Mouse (Mus musculus): ENCODE results near the gene Gtf2e1.
A peak's percentile ranks its signal among the peaks of the same experiment; 100 is the strongest.

Gtf2e1 gene

DNA sequence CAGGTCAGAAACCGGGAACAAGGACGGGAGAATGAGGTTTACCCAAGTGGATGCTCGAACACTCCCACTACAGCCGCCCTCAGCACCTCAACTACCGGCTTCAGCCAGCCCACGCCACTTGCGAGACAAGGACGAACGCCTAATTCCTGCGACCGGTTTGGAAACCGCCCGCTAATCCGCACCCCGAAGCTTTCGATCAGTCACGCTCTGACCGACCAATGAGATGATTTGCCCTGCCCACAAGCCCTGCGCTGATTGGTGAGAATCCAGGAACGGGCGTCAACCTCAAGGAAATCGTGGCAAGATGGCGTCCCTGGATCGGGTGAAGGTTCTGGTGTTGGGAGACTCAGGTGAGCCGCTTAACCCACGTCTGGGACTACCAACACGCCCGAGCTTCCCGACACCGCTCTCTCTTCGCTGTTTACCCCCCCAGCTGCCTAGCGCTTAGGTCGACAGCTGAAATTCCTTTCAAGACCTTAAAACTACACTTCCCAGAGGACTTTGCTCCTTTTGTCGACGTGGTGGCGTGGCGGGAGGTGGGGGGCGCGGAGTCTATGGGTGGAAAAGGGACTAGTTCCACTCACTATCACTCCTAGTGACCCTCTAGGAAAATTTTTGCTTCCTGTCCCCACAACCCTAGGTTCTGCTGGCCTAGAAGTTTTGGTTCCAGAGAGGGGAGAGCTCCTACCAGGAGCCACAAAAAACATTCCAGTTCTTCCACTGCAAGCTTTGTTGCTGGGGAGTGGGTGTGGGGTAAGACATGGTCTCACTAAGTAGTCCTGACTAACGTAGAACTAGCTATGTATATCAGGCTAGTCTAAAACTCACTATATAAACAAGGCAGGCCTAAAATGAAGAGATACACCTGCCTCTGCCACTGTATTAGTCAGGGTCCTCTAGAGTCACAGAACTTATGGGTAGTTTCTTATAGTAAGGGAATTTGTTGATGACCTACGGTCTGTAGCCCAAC lies at the start of gene Gtf2e1, which contains the start of gene Rabl3:
Gene Gtf2e1, minus strand, starts transcription at position 179 of the 970 bp plus-strand sequence.
Gene Rabl3, plus strand, starts transcription at position 275 of the 970 bp plus-strand sequence.
- peak; percentile 88 to 92 for DNase-seq (ENCODE audit: low spot score in 2 of 2)

DNA sequence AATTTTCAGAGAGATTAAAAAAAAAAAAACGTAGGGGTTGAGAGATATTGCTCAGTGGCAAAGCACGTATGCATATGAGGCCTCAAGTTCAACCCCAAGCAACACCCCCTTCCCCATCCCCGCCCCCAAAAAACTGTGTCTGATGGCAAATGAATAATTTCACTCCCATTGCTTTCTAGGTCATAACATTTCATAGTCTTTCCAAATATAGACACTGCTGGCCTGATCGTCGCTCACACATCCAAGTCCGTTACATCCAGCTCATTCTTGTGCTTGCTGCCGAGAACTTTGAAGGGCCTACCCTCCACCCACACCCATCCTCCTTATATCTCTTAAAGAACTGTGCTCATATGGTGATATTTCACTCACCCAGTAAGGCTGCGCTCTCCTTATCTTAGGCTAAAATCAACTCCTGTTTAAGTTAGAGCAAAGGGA lies 45.6 kb upstream of the Gtf2e1 start:
- no peak for DNase-seq (ENCODE audit: low spot score in 2 of 2)

DNA sequence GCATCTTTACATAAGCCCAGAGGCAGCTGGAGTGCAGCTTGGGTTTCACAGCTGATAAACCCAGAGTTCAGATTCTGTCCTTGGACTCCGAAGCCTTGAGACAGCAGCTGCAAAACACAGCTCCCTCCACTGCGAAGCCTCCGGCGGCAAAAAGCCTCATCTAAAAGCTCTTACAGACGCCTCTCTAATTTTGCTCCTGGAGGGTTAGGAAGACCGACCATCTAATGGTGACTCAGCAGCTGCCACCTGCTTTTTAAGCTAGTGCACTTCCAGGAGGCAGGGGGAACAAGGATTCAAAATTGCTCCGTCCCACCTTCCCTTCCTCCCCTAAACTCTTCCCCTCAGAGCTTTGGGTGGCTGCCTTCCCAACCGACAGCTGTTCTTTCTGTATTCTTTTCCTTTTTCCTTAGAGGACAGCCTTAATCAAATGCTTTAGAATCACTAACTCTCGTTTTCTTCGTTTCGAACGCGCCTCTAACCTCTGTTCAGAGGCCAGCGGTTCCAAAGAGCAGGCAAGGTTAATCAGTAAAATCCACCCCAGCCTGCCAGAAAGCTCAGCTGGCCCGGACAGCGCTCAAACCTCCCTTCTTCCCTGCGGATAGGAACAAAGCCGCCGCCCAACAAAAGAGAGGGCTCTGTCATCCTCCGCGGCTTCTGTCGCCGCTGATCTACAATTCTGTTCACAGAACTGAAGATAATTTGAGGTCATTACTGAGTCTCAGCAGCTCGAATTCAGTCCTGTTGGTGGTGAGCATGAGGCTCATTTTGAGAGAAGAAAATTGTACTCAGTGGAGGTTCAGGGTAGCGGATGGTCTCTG lies 44.8 kb upstream of the Gtf2e1 start:
- no peak for DNase-seq (ENCODE audit: low spot score in 2 of 2)

DNA sequence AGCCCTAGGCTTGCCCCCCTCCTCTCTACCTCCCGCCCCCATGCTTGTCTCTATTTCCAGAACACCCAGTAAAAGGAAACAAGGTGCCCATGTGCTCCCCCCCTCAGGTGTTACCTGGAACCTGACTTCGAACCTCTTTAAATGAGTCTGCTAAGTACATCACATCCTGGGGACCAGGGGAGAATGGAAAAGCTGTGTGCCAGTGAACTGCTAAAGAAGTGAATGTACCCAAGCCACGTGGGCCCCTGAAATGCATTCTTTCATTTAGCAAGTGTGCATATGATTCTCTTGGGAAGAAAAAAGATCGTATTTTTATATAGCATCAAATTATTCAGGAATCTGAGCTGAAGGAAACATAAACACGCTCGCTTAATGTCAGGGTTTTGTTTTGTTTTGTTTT lies 44.2 kb upstream of the Gtf2e1 start:
- DNase-seq (ENCODE audit: low spot score in 2 of 2) = no peak

DNA sequence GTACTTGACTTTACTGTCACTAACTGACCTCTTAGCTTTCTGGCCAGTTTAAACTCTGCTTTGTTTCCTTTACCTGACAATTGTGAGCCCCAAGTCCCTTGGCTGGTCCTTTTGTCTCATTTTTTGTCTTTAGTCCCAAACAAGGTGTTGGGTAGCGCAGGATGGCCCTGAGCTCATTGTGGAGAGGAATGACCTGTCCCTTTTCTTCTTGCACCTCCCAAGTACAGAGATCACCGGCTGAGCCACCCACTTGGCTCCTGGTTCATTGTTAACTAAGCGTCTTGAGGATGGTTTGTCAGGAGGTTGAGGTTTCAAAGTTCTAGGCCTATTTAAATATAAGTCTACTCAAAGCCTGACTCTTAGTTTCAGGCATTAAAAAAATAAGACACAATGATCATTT lies 43.7 kb upstream of the Gtf2e1 start:
- no peak for DNase-seq (ENCODE audit: low spot score in 2 of 2)

DNA sequence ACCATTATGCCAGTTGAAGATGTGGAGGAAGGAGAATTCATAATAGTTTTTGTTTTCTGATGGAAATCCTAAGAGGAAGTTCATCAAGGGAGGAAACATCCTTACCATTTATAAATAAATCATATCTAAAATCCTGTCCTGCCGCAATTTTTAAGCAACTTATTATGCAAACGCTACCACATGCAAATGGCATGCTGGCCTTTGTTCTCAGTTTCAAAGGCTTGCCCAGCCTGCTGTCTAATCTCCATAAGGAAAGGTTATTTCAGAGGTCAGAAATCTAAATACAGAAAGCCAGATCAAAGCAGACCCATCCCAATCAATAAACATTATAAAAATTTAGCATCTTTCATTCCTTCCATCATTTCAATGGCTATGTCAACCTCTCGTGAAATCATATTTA lies 42.3 kb upstream of the Gtf2e1 start:
- DNase-seq (ENCODE audit: low spot score in 2 of 2) = no peak

DNA sequence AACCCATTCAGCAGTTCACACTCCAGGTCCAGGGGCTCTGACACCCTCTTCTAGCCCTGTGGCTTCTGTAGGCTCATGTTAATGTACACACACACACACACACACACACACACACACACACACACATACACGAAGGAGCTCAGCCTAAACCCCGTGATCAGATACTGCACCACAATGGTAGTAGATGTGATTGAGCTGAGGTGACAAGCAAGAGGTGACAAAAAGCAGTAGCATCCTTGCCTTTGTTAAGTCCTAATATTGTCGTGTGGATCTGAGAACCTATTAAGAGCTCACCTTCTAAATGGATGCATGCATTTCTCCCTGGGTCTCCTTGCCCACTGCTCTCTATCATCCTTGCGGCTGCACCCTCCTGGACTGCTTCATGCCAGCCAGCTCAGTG lies 41.1 kb upstream of the Gtf2e1 start:
- DNase-seq (ENCODE audit: low spot score in 2 of 2) = no peak

DNA sequence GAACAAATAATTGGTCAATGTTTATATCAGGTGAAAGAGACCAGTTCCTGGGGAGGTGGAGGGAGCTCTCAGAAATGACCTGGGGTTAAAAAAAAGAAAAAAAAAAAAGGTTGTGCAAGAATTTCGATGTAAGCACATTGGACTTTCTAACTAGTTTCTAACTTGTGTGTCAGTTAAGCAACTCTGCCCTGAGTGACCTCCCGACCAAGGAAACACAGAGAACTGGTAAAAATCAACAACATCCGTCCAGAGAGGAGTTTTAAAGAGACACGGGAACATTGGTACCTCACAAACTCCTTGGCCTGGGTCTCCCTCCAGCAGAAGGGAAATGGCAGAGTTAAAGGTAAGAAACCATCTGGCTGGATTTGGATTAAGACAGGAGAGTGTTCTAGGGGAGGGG lies 40.4 kb upstream of the Gtf2e1 start, which contains the start of gene Hgd:
Gene Hgd, plus strand, starts transcription at position 160 of the 400 bp plus-strand sequence.
- no peak for DNase-seq (ENCODE audit: low spot score in 2 of 2)

DNA sequence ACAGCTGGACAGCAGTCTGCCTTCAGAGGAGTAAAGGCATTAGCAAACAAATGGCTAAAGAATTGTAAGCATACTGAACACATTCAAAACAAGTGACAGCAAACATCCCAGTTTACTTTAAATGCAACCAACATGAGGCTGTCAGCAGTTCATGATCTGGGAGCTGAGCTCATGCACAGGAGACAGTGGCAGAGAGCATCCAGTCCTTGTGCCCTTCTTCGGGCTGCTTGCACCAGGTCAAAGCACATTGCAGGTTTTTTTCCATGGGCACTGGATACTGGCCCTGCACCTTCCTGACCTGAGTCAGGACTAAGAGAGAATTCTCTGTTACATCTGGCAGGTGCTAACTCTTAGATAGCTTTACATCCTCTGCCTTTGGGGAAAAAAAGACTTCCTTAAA lies 40.0 kb upstream of the Gtf2e1 start:
- DNase-seq (ENCODE audit: low spot score in 2 of 2) = no peak

DNA sequence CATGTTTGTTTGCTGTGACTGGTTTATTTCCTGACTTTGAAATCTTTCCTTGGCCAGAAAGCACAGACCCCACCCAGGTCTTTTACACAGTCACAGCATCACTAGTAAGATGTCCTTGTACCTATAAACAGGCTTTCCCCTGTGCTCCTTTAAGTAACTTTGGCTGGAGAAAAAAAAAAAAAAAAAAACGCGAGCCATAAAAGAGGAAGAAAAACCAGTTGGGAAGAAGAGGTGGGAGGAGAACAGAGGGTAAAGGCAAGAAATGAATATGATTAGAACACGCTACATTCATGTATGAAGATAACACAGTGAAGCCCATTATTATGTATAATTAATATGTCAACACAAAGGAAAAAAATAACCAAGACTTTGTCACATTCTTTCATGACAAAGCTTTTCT lies 35.7 kb upstream of the Gtf2e1 start:
- no peak for DNase-seq (ENCODE audit: low spot score in 2 of 2)

DNA sequence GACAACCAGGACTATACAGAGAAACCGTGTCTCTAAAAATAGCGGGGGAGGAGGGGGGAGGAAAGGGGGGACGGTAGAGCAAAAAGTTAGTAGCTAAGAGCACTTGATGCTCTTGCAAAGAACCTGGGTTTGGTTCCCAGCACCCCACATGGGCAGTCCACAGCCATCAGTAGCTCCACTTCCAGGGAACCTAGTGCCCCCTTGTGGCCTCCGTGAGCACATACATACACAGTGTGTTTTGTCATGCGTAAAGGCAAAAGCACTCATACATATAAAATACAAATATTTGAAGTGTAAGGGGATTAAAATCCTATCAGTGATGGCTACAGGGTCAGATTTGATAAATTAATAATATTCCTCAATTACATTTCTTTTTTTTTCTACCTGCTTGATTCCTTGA lies 33.5 kb upstream of the Gtf2e1 start:
- DNase-seq (ENCODE audit: low spot score in 2 of 2) = no peak

DNA sequence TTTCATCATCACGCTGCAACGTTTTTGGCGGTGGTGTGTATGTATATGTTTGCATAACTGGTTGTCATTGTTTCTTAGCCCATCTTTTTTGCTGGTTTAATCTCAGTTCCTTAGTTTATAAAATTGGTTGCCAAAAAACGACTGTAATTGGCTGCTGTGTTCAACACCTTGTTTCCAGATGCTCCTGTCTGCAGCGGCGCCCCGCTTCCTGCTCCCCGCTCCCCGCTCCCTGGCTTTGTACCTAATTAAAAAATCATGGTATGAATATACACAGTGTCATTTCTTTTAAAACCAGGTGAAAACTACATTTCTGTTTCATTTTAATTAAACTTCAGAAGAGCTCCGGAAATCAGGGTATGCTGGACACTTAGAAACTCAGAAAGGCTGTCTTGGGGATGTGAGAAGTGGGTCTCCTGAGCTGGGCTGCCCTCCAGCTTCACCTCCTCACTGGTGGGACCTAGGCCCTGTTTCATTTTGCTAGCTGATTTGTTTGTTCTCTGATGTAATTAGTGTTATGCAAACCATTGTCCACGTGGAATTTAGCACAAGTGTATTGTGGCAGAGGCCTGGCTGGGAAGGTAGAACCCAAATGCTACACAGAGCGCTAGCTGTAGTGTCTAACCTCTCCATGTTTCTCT lies 32.6 kb upstream of the Gtf2e1 start:
- DNase-seq (ENCODE audit: low spot score in 2 of 2) = no peak

DNA sequence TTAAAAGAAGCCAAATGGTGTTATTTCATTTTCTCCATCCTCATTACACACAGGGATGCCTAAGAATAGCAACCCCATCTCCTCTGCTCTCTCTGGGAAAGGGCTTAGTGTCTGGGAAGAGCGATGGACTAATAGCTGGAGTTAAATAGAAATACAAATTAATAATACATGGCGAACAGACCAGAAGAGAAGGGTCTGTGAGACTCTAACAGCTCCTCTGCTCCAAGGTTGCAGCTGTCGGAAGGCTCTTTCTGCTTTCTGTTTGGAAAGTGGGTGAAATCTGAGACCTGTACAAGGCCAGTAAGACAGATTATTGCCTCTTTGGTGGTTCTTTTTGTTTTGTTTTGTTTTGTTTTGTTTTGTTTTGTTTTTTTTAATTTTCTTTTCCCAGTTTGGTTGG lies 32.0 kb upstream of the Gtf2e1 start:
- no peak for DNase-seq (ENCODE audit: low spot score in 2 of 2)

DNA sequence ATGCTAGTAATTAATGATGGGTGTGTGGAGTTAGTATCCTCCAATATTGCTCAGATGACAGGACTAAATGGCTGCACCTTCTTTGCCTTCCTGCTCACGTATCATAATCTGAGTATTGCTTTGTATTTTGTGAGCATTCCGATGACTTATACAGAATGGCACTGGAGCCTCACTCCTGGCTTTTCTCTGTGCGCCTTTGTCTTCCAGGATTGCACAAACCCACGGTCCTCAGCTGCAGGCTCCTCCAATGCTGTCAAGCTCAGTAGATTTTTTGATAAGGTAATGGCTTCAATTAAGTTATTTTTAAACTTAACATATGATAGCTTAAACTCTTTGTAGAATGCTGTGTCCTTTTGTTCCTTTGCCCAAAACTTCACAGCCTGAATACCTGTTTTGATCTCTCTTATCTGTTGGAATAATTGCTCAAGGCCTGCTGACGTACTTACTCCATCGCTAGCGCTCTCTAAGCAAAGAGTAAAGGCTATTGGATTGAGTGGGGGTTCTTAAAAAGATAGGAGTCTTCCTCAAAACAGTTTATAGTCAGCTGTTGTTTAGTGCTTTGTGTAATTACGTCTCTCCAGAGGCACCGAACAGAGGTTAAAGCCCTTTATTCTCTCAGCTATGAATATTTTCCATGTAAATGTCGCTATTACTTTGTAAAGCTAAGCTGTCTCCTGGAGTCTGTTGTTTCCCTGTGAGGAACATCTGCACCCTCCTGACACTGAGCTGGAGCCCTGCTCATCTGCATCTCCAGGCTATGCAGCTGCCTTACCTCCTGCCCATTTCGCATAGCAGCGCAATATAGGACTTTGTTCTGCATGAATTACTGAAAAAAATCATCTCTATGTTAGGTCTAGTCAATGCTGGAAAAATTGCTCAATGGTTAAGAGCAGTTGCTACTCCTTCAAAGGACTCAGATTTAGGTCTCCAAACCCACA lies 27.8 kb upstream of the Gtf2e1 start:
- DNase-seq (ENCODE audit: low spot score in 2 of 2) = no peak

DNA sequence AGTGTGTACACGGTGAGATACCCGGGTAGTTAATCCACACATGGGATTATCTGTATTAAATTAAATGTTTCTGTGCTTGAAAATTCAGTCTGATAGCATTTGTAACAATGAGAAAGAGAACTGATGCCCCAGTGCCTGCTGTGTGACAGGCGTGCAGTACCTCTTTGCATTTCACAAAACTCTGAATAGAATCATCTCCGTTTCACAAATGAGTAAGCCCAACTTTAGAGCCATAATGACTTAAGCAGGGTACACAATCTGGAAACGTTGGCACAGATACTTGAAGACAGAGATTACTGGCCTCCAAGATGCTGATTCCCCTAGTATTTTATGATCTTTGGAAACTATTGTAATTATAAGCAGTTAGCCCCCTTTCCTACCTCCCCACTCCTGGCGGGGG lies 26.5 kb upstream of the Gtf2e1 start:
- DNase-seq (ENCODE audit: low spot score in 2 of 2) = no peak

DNA sequence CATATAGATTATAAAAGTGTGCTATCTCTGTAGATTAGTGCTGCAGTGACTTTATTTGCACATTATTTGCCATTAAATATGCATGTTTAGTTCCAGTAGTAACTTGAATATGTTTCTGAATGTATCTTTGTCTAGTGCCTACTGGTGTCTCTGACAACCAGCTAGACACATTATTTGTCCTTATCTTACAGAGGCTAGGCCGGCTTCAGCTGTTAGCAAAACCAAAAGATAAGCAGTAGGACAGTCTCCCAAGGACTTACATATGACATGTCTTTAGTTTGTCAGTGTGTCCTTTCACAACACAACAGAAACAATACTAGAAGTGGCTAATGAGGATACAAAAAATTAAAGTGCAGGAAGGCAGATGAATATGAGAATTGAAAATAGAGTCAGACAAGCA lies 25.5 kb upstream of the Gtf2e1 start:
- no peak for DNase-seq (ENCODE audit: low spot score in 2 of 2)

DNA sequence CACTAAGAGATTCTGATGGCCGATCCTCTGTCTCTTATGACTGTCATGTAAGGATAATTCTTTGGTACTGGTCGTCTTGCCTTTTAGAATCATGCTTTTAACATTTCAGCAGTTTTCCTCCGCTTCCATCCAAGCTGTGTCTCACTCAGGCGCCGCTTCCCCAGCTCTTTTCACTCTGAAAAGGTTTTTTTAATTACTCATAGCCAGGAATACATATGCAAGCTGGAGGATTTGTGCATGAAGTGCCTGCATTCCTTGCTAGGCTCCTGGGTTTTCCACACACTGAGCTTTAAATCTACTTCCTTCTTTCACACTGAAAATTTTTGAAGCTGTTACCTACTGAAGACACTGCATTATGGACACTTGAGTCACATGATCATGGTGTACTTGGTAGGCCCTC lies 23.4 kb upstream of the Gtf2e1 start:
- no peak for DNase-seq (ENCODE audit: low spot score in 2 of 2)

DNA sequence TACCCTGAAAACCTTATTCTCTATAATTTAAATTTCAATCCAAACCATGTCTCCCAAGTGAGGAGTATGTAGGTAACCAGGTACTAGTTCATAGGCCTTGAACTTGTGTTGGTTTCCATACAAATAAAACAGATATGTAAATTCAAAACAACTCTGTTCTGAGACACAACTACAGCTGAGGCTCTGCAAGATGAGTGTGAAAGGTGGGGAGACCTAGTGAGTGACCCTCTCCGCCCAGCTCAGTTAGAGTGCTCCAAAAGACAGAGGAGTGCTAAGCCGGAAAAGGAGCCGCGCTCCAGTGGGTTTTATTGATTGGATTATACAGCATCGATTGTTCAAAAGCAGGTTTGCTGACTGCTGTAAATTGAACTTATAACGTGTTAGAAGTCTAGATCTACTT lies 22.8 kb upstream of the Gtf2e1 start:
- no peak for DNase-seq (ENCODE audit: low spot score in 2 of 2)

DNA sequence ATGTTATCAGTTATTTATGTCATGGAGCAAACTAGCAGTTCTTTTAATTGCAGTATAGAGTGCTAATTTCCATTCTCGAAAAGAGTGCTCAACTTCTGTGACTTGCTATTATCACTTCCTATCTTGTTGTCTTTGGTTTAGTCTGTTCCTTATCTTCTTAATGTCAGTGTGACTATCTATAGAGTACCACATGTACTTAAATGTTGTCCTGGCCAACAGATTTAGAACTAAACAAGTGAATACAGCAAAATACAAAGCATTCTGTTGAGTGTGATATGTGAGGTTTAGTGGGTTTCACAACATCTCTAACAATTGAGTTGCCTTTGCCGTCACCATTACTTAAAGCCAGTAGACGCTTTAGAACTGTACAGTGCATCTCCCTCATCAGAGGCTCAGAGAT lies 13.2 kb upstream of the Gtf2e1 start:
- no peak for DNase-seq (ENCODE audit: low spot score in 2 of 2)

DNA sequence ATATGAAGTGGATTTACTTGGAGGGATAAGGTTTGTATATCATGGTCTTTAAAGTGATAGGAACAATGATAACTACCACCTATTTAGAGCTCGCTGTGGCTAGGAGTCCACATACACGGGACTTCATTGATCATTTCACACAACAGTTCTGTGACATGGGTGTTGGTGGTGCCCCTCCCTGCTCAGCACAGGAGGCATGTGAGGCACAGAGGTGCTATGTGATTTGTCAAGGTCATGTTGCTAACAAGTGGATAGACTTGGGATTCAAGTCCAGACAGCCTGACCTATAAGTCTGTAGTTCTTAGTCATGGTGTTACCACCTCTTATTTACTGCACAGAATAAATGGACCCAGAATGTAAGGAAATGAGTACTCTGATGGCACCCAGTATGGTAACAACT lies 11.4 kb upstream of the Gtf2e1 start:
- no peak for DNase-seq (ENCODE audit: low spot score in 2 of 2)

DNA sequence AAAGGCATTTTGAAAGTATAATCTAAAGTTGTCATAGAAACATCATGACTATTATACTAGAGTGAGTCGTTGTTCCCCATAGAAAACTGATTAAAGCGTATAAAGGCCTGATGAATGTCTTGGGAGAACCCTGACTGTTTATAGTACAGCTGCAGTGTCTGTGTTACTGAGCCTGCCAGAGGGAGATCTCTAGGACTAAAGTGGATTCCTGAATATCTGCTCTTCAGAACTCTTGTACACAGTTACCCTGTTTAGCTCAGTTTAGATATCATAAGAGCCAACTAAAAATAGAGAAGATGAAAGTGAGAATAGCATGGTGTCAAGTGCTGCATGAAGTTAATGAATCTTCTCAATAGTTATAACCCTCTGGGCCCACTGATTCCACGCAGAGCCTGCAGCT lies 10.7 kb upstream of the Gtf2e1 start:
- DNase-seq (ENCODE audit: low spot score in 2 of 2) = no peak

All from spleen, postnatal 14 days (tissue).